ENCODE assay signal across 10 mouse cellular contexts in the genomic region with DNA sequence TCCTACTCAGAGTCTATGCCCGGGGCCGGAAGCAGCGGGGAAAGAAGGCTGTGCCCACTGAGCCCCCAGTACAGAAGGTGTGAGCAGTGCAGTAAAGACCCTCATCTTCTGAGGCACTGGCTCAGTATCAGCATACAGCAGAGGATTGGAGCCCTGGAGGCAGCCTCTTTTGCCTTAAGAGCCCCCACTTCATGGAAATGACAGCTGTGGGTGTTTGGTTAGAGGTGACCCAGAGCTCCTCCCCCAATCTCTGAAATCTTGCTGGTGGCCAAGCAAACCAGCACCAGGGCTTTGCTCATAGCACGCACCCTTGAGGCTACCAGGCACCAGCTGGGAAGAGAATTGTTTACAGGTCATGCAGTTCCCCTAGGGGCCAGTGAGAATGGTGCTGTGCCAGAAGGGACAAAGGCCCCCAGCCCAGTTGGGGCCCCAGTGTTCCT. TPM values are rescaled to one million over a fixed set of nuclear protein-coding genes. Genes with fewer than 3 reads are reported as not detected.
DNase-seq lines count a peak whose midpoint lies in the region; ATAC-seq and TF ChIP-seq lines count a peak whose summit lies in the region.
"Had no signal": no experiment of that assay in that cellular context is flagged by ENCODE, and none has a peak within 500 bp of the region (broad histone marks: within the 10 kb centered on the region; RNA-seq: fewer than 3 reads in every experiment).

No protein-coding gene starts in this region.

- H3K9ac ChIP-seq in hindbrain, embryonic 12.5 days, result no peak overlapping the region
- no peak overlapping the region for H3K9ac ChIP-seq in hindbrain, embryonic 14.5 days

- peaks cover 63% of the 10 kb centered on the region for H3K36me3 ChIP-seq in hindbrain, embryonic 12.5 days
- H3K36me3 ChIP-seq in hindbrain, embryonic 14.5 days (replicated peaks; ENCODE audit: control insufficient read depth, insufficient read depth), result peaks cover 61% of the 10 kb centered on the region
- peaks cover 84% of the 10 kb centered on the region for H3K36me3 ChIP-seq in G1E (replicated peaks)

- peaks cover 54% of the 10 kb centered on the region for H3K4me1 ChIP-seq in hindbrain, embryonic 12.5 days
- H3K4me1 ChIP-seq in hindbrain, embryonic 14.5 days (replicated peaks; ENCODE audit: control insufficient read depth, insufficient read depth, low read length), result peaks cover 24% of the 10 kb centered on the region
- H3K4me1 ChIP-seq in G1E (ENCODE audit: insufficient read depth, low read depth, low read length), result peaks cover 84% of the 10 kb centered on the region

- peak overlapping the region; percentile 55 for H3K27ac ChIP-seq in hindbrain, embryonic 12.5 days
- no peak overlapping the region for H3K27ac ChIP-seq in hindbrain, embryonic 14.5 days

- DNase-seq in hindbrain, embryonic 14.5 days (ENCODE audit: low spot score), result no peak
- DNase-seq in G1E (ENCODE audit: low spot score) (no peak), liver (peak; percentile 42)
- peak; percentile 48 for DNase-seq in embryo, embryonic 10.5 days (ENCODE audit: low spot score)
- DNase-seq in left cerebral cortex, postnatal 36 days (ENCODE audit: low spot score in 2 of 2), result no peak
- DNase-seq in cerebellum, postnatal 36 days, result no peak
- DNase-seq in thymus, adult 18-20 months, result no peak
- DNase-seq: cerebellum, adult 8-10 months; thymus, postnatal 36 days had no signal

- no peak for TF ChIP-seq CTCF in G1E (IDR thresholded peaks at IDR 0.05; ENCODE audit: low read depth, low read length)

- WGBS in hindbrain, embryonic 12.5 days, result 29% methylated on average over 4 of the region's 4 CpGs
- 37% methylated on average over 4 of the region's 4 CpGs for WGBS in hindbrain, embryonic 14.5 days

- intact Hi-C loops in left cerebral cortex, postnatal 36 days (cut with DNase I), result no loop called here

- no peaks in the 10 kb centered on the region for H3K27me3 ChIP-seq in hindbrain, embryonic 12.5 days
- H3K27me3 ChIP-seq in hindbrain, embryonic 14.5 days (ENCODE audit: control insufficient read depth, insufficient read depth, low read length), result no peaks in the 10 kb centered on the region
- H3K27me3 ChIP-seq in G1E (ENCODE audit: insufficient read depth, low read length), result no peaks in the 10 kb centered on the region

- H3K4me2 ChIP-seq in hindbrain, embryonic 12.5 days (replicated peaks), result no peak overlapping the region
- H3K4me2 ChIP-seq in hindbrain, embryonic 14.5 days (replicated peaks), result no peak overlapping the region

- no peaks in the 10 kb centered on the region for H3K9me3 ChIP-seq in hindbrain, embryonic 12.5 days (replicated peaks)
- no peaks in the 10 kb centered on the region for H3K9me3 ChIP-seq in hindbrain, embryonic 14.5 days (ENCODE audit: control insufficient read depth, low read length)
- H3K9me3 ChIP-seq in G1E (replicated peaks), result no peaks in the 10 kb centered on the region

- no peak for ATAC-seq in hindbrain, embryonic 12.5 days (ENCODE audit: low FRiP score)
- ATAC-seq in hindbrain, embryonic 14.5 days (ENCODE audit: low FRiP score), result no peak
- ATAC-seq in G1E (ENCODE audit: extremely low read depth, insufficient number of reproducible peaks, low FRiP score, poor library complexity, severe bottlenecking), result no peak

- H3K4me3 ChIP-seq in hindbrain, embryonic 12.5 days, result no peak overlapping the region
- no peak overlapping the region for H3K4me3 ChIP-seq in hindbrain, embryonic 14.5 days (replicated peaks; ENCODE audit: low read length)
- H3K4me3 ChIP-seq in G1E (ENCODE audit: low read depth, low read length), result peak overlapping the region; percentile 20; the same call in 1 of the 2 replicates

RNA-seq across cellular contexts. Expression of gene Slc35b2, which starts 3.5 kb away (rescaled TPM):
- 90.6 and 92.4 TPM in 2 replicates for polyA plus RNA-seq in hindbrain, embryonic 12.5 days (2016; fragmentation: Nextera tagmentation; extraction: Ambion mirVana)
- polyA plus RNA-seq in hindbrain, embryonic 14.5 days (2014; fragmentation: Nextera tagmentation; extraction: Ambion mirVana), result 83.1 and 84.2 TPM in 2 replicates
- 46.5 and 60.9 TPM in 2 replicates for total RNA-seq in G1E (2014; fragmentation: Nextera tagmentation)
- 65.9 and 77.1 TPM in 2 replicates for total RNA-seq in G1E (2017)
- polyA plus RNA-seq in G1E (2012), result 24.6 and 24.9 TPM in 2 replicates
- total RNA-seq in left cerebral cortex, postnatal 36 days (2021), result 10 to 100 TPM; 24.7 to 33.0 TPM

RNA-seq across cellular contexts. Expression of gene Hsp90ab1, which starts 5.9 kb away (rescaled TPM):
- 1,350 and 1,487 TPM in 2 replicates for polyA plus RNA-seq in hindbrain, embryonic 12.5 days (2016; fragmentation: Nextera tagmentation; extraction: Ambion mirVana)
- polyA plus RNA-seq in hindbrain, embryonic 14.5 days (2014; fragmentation: Nextera tagmentation; extraction: Ambion mirVana), result 1,324 and 1,355 TPM in 2 replicates
- total RNA-seq in G1E (2014; fragmentation: Nextera tagmentation), result 1,427 and 1,464 TPM in 2 replicates
- total RNA-seq in G1E (2017), result 1,152 and 1,547 TPM in 2 replicates
- polyA plus RNA-seq in G1E (2012), result 681 and 1,104 TPM in 2 replicates
- total RNA-seq in left cerebral cortex, postnatal 36 days (2021), result 1,000 to 10,000 TPM; 1,413 to 1,526 TPM

RNA-seq across cellular contexts. Expression of gene Nfkbie, which starts 11.7 kb away (rescaled TPM):
- polyA plus RNA-seq in hindbrain, embryonic 12.5 days (2016; fragmentation: Nextera tagmentation; extraction: Ambion mirVana), result 7.0 and 7.7 TPM in 2 replicates
- 4.3 and 4.7 TPM in 2 replicates for polyA plus RNA-seq in hindbrain, embryonic 14.5 days (2014; fragmentation: Nextera tagmentation; extraction: Ambion mirVana)
- total RNA-seq in G1E (2014; fragmentation: Nextera tagmentation) (5.1 and 5.9 TPM in 2 replicates), G1E (2017) (11.0 and 11.1 TPM in 2 replicates)
- 8.6 and 9.2 TPM in 2 replicates for polyA plus RNA-seq in G1E (2012)
- 1 to 10 TPM; 1.7 to 2.7 TPM for total RNA-seq in left cerebral cortex, postnatal 36 days (2021)

RNA-seq across cellular contexts. Expression of gene Tmem151b, which starts 17.7 kb away (rescaled TPM):
- 12.3 and 13.0 TPM in 2 replicates for polyA plus RNA-seq in hindbrain, embryonic 12.5 days (2016; fragmentation: Nextera tagmentation; extraction: Ambion mirVana)
- 15.7 and 16.8 TPM in 2 replicates for polyA plus RNA-seq in hindbrain, embryonic 14.5 days (2014; fragmentation: Nextera tagmentation; extraction: Ambion mirVana)
- not detected in 2 replicates for total RNA-seq in G1E (2014; fragmentation: Nextera tagmentation)
- total RNA-seq in G1E (2017), result under 0.01 TPM in 1 of 2 replicates, not detected in the other
- not detected in 2 replicates for polyA plus RNA-seq in G1E (2012)
- total RNA-seq in left cerebral cortex, postnatal 36 days (2021), result 100 to 1,000 TPM; 120 to 121 TPM

RNA-seq across cellular contexts. Expression of gene Slc29a1, which starts 32.2 kb away (rescaled TPM):
- 44.4 and 47.2 TPM in 2 replicates for polyA plus RNA-seq in hindbrain, embryonic 12.5 days (2016; fragmentation: Nextera tagmentation; extraction: Ambion mirVana)
- 41.5 and 42.7 TPM in 2 replicates for polyA plus RNA-seq in hindbrain, embryonic 14.5 days (2014; fragmentation: Nextera tagmentation; extraction: Ambion mirVana)
- total RNA-seq in G1E (2014; fragmentation: Nextera tagmentation), result 107 and 116 TPM in 2 replicates
- 93.5 and 118 TPM in 2 replicates for total RNA-seq in G1E (2017)
- polyA plus RNA-seq in G1E (2012), result 143 and 207 TPM in 2 replicates
- total RNA-seq in left cerebral cortex, postnatal 36 days (2021), result 10 to 100 TPM; 17.1 to 23.2 TPM

Comparison
In these comparisons a context has a peak if more than half of its experiments do, and no peak if none do; other contexts are left out.
1. DNase-seq: peak in embryo, embryonic 10.5 days (single experiment) and liver (single experiment); none in hindbrain, embryonic 14.5 days (single experiment), G1E (single experiment), left cerebral cortex, postnatal 36 days (0 of 2), cerebellum, postnatal 36 days (0 of 2) and thymus, adult 18-20 months (0 of 2).